Mouse (Mus musculus) G1E (cell line): ENCODE measurements around the gene Akap13.

Experiments used
- CTCF ChIP-seq: IDR thresholded peaks from 2 replicates; pipeline ENCODE4 v1.5.1; 2012; ENCODE audit warnings: low read depth, low read length, inconsistent platforms, mixed read lengths
- GATA1 ChIP-seq: IDR thresholded peaks from 2 replicates; pipeline ENCODE4 v1.6.1; 2012; ENCODE audit warnings: borderline replicate concordance, low read length, inconsistent platforms, mixed read lengths
- GATA2 ChIP-seq: IDR thresholded peaks from 2 replicates; pipeline ENCODE4 v1.6.1; 2012; ENCODE audit warnings: low read depth, low read length, inconsistent platforms, borderline replicate concordance
- POLR2AphosphoS5 ChIP-seq: IDR thresholded peaks from 2 replicates; pipeline ENCODE4 v1.6.1; 2012; ENCODE audit warnings: low read depth, low read length, inconsistent platforms; ENCODE audit not compliant: insufficient replicate concordance
- TAL1 ChIP-seq: conservative IDR thresholded peaks from 2 replicates; pipeline ENCODE4 v1.6.1; 2012; ENCODE audit warnings: low read depth, low read length, inconsistent platforms, mixed read lengths

DNA sequence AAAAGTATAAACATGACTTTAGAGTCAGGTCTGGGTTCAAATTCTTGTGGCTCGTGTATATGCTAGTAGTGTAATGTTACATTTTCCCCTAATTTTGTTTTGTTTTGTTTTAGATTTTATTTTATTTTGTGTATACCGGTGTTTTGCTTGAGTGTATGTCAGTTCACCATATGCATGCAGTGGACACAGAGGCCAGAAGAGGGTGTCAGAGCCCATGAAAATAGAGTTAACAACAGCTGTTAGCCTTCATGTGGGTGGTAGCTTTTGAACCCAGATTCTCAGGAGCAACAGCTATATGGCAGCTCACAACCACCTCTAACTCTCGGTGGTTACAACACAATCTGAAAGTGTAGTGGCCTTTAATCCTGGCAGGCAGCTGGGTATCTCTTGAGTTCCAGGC is 66.9 kb downstream of the Akap13 start:
- no peak for TF ChIP-seq CTCF
- TF ChIP-seq TAL1, result no peak
- TF ChIP-seq GATA1, result no peak
- no peak for TF ChIP-seq POLR2AphosphoS5
- TF ChIP-seq GATA2, result no peak
